Mouse (Mus musculus) c-Kit-positive CD71-negative TER-119-negative erythroid progenitor cells, embryonic 14.5 days (primary cell): ENCODE measurements around the gene Lmntd1.

Experiments used
- DNase-seq: peaks from one replicate; pipeline ENCODE4 v3.0.0-alpha.2; 2013; ENCODE audit warnings: low read depth

The Lmntd1 gene

GRCm38 (mm10) chr6:145483318-145483674, 130.8 kb downstream of the Lmntd1 start:
- no peak for DNase-seq

- no peak for DNase-seq
Measured at GRCm38 (mm10) chr6:145482656-145483317, 131.3 kb downstream of the Lmntd1 start.

- DNase-seq = no peak
Measured at GRCm38 (mm10) chr6:145481938-145482337, 132.2 kb downstream of the Lmntd1 start.

- no peak for DNase-seq
Measured at GRCm38 (mm10) chr6:145478821-145479271, 135.3 kb downstream of the Lmntd1 start.

GRCm38 (mm10) chr6:145477367-145477905, 136.7 kb downstream of the Lmntd1 start:
- DNase-seq = no peak

GRCm38 (mm10) chr6:145471638-145472247, 142.4 kb downstream of the Lmntd1 start:
- no peak for DNase-seq

- no peak for DNase-seq
Measured at GRCm38 (mm10) chr6:145469260-145469943, 144.7 kb downstream of the Lmntd1 start.

GRCm38 (mm10) chr6:145464027-145464426, 150.1 kb downstream of the Lmntd1 start:
- DNase-seq = no peak

- no peak for DNase-seq
Measured at GRCm38 (mm10) chr6:145462677-145463245, 151.4 kb downstream of the Lmntd1 start.

GRCm38 (mm10) chr6:145457066-145457465, 157.1 kb downstream of the Lmntd1 start:
- DNase-seq = no peak

GRCm38 (mm10) chr6:145450628-145451403, 163.3 kb downstream of the Lmntd1 start:
- no peak for DNase-seq

- no peak for DNase-seq
Measured at GRCm38 (mm10) chr6:145448361-145448760, 165.8 kb downstream of the Lmntd1 start.

- no peak for DNase-seq
Measured at GRCm38 (mm10) chr6:145445811-145446500, 168.2 kb downstream of the Lmntd1 start.

- DNase-seq = no peak
Measured at GRCm38 (mm10) chr6:145445380-145445779, 168.7 kb downstream of the Lmntd1 start.

- DNase-seq = no peak
Measured at GRCm38 (mm10) chr6:145442786-145443185, 171.3 kb downstream of the Lmntd1 start.

- no peak for DNase-seq
Measured at GRCm38 (mm10) chr6:145441416-145442110, 172.6 kb downstream of the Lmntd1 start.

GRCm38 (mm10) chr6:145438851-145439250, 175.3 kb downstream of the Lmntd1 start:
- DNase-seq = no peak

GRCm38 (mm10) chr6:145435764-145436163, 178.4 kb downstream of the Lmntd1 start:
- no peak for DNase-seq

GRCm38 (mm10) chr6:145435156-145435555, 179.0 kb downstream of the Lmntd1 start:
- DNase-seq = no peak

GRCm38 (mm10) chr6:145433897-145434296, 180.2 kb downstream of the Lmntd1 start:
- DNase-seq = no peak
